Mouse (Mus musculus): Measurements from ENCODE around the gene Runx2.

DNA sequence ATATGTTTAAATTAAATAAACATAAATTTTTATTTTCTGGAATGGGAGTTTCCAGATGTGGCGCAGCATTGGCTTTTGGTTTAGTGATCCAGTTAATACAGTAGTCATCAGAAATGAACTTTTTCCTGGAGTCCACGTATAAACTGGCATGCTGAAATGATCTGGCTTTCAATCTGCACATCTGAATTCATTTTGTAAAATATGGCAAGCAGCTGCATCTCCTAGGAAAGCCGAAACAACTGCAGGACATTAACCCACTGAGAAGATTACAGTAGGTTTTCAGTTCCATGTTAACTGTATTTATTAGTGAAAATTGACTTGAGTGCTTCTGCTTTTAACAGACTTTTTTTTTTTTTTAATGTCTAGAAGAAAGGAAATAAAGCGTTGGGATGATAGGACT is 32.2 kb downstream of the Runx2 start:
- TF ChIP-seq CTCF (IDR thresholded peaks at IDR 0.05; ENCODE audit: borderline replicate concordance, insufficient read depth, low read length) (no peak), POLR2A (IDR thresholded peaks at IDR 0.05; ENCODE audit: low read depth, low read length) (no peak)

Measured in embryonic fibroblast, embryonic 13.5 days (primary cell).